Mouse (Mus musculus) megakaryocyte-erythroid progenitor cell, adult 5-6 weeks (primary cell): ENCODE measurements around the gene 0610012G03Rik. TPM values are rescaled to one million over a fixed set of nuclear protein-coding genes. Genes with fewer than 3 reads are reported as not detected.
A peak's percentile ranks its signal among the peaks of the same experiment; 100 is the strongest.

Source experiments
- ATAC-seq: replicated peaks from 2 replicates; pipeline ENCODE4 v1.8.0; 2016; ENCODE audit warnings: mild to moderate bottlenecking, inconsistent platforms; ENCODE audit not compliant: severe bottlenecking, poor library complexity, low FRiP score, low TSS enrichment
- total RNA-seq, 2 experiments: library from RNA; stranded (forward) in 1 of 2; stranded (reverse) in 1 of 2; fragments of 200-1000, 215-1000 nt in 1 of 2; fragments of >200 nt in 1 of 2; fragmentation: Nextera tagmentation in 1 of 2; gene quantifications; 2 replicates each; pipeline ENCODE4 v1.2.3; 2014 to 2017

The 0610012G03Rik gene
- total RNA-seq, 2 experiments from 2014 or later: 14.3 to 35.2 TPM

- ATAC-seq: no peak
These were observed 14.3 kb downstream of the 0610012G03Rik start, which contains the start of gene Pigz for GRCm38 (mm10) chr16:31933751-31934549. Pigz (plus strand) TSS chr16:31933851.

GRCm38 (mm10) chr16:31932840-31933697 lies 15.2 kb downstream of the 0610012G03Rik start:
- peak; percentile 89 for ATAC-seq

- ATAC-seq: no peak
These were observed 16.0 kb downstream of the 0610012G03Rik start for GRCm38 (mm10) chr16:31932255-31932654.

GRCm38 (mm10) chr16:31931330-31931729 lies 17.0 kb downstream of the 0610012G03Rik start:
- ATAC-seq: no peak

GRCm38 (mm10) chr16:31927412-31927811 lies 20.9 kb downstream of the 0610012G03Rik start:
- no peak for ATAC-seq

GRCm38 (mm10) chr16:31926547-31927182 lies 21.6 kb downstream of the 0610012G03Rik start:
- no peak for ATAC-seq

GRCm38 (mm10) chr16:31926091-31926490 lies 22.2 kb downstream of the 0610012G03Rik start:
- no peak for ATAC-seq

- no peak for ATAC-seq
These were observed 23.9 kb downstream of the 0610012G03Rik start for GRCm38 (mm10) chr16:31924368-31924767.

GRCm38 (mm10) chr16:31918248-31918724 lies 30.0 kb downstream of the 0610012G03Rik start:
- 0 out of 2 replicates have a peak, but pooled peaks have one; percentile 63 for ATAC-seq

GRCm38 (mm10) chr16:31917776-31918175 lies 30.5 kb downstream of the 0610012G03Rik start:
- no peak for ATAC-seq

GRCm38 (mm10) chr16:31910281-31910847 lies 37.9 kb downstream of the 0610012G03Rik start:
- no peak for ATAC-seq

- no peak for ATAC-seq
These were observed 39.3 kb downstream of the 0610012G03Rik start for GRCm38 (mm10) chr16:31908959-31909358.

GRCm38 (mm10) chr16:31906896-31907295 lies 41.4 kb downstream of the 0610012G03Rik start:
- ATAC-seq: peak; percentile 75

- ATAC-seq: no peak
These were observed 42.1 kb downstream of the 0610012G03Rik start for GRCm38 (mm10) chr16:31905891-31906825.

GRCm38 (mm10) chr16:31905331-31905730 lies 43.0 kb downstream of the 0610012G03Rik start:
- ATAC-seq: 0 out of 2 replicates have a peak, but pooled peaks have one; percentile 46

- no peak for ATAC-seq
These were observed 45.1 kb downstream of the 0610012G03Rik start for GRCm38 (mm10) chr16:31903239-31903638.

- no peak for ATAC-seq
These were observed 46.4 kb downstream of the 0610012G03Rik start for GRCm38 (mm10) chr16:31901886-31902285.
